Mouse (Mus musculus) embryo, embryonic 11 days (tissue): ENCODE measurements around the gene Epm2a.
"Not testable (repeated sequence)": the region's sequence is repeated elsewhere in the genome, so short reads cannot be mapped to it uniquely, and the experiment has no call there.

Source experiments
- DNase-seq: peaks from one replicate; pipeline ENCODE4 v3.0.0-alpha.2; 2015

Epm2a gene

GRCm38 (mm10) chr10:11343205-11344141 lies at the start of gene Epm2a:
Epm2a (plus strand) TSS chr10:11343404.
- DNase-seq = peak; percentile 89

DNA sequence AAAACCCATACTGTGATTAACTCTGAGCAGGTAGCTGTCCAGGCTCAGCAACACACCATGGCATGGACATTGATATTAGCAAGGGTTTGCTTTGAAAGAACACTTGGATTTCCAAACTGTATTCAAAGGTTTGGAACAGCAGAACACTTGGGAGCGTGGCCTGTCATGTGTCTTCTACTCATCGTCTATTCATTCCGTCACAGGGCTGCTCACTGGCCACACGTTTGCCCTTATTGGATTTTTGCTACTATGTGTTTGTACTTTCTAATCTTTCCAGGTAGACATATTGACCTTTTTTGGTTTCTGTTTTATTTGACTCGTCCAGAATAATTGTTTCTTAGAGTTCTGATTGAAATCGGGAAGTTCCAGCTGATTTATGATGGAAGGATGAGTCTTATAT lies 44.8 kb upstream of the Epm2a start:
- no peak for DNase-seq

DNA sequence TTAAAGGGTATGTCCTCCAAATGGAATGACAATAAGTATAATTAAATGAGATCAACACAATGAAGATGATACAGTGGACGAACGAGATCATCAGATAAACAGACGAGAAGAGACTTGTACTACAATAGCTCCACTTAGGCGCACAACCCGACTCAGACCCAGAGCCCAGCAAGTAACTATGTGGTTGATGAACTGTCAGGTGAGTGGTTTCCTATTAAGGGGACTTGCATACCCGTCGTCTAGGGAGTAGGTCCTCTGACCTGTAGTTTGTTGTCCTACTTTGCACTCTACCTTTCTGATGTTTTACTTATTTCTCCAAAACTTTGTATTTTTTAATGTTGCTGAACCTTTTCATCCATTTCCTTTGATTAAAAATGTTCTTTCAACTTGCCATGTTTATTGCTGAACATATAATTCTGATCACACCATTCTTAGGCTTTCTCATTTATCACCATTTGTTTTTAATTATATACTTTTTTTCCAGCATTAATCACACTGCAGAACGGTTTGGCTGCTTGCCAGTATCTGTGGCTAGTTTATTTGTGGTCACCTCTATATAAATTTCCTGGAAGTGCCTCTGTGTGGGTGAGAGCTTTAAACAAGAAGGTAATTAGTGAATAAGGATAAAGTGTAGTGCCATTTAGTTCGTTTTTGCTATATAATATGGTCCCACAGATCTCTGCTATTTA lies 37.7 kb upstream of the Epm2a start:
- DNase-seq = no peak

DNA sequence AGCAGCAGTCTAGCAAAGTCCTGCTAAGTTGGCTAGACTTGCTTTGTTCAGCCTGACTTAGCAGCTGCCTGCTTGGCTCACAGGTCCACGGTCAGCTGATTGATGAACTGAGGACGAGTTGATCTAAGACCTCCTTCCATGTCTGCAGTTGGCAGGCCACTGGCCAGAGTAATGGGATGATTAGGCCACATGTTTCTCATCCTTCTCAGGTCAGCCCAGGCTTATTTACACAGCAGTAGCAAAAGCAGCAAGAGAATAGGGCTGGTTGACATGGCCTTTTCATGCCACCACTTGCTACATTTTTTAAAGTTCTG lies 37.2 kb upstream of the Epm2a start:
- DNase-seq = peak; percentile 26

DNA sequence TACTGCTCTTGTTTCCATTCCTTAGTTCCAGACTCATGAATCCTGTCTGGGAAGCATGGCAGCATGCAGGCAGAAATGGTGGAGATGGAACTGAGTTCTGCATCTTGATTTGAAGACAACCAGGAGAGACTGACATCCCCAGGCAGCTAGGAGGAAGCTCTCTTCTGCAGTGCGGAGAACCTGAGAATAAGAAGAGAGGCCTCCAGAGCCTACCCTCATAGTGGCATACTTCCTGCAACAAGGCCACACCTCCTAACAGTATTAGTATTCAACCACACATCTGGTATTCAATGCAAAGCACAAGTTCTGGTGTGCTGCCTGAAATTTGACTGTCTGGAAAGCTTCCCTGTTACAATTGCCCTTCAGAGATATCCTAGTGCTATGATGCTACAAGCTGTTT lies 33.3 kb upstream of the Epm2a start:
- DNase-seq = no peak

DNA sequence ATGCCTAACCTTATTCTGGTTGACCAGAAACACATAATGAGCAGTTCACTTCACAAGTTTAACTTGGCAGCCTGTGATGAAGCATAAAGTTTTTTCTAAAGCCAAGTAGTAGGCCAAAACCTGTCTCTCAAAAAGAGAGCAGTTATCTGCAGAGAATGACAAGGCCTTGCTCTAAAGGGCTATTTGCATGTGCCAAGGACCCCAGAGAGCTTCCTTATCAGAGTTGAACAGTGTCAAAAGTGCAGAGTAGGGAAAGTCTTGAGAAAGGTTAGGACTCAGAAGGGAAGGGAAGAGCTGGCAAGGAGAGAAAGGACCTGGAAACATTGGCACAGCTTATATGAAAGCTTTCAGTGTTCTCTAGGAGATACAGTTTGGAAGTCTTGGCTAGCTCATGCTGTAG lies 32.7 kb upstream of the Epm2a start:
- DNase-seq = no peak

GRCm38 (mm10) chr10:11317856-11318454 lies 25.2 kb upstream of the Epm2a start:
- not testable (repeated sequence) for DNase-seq

DNA sequence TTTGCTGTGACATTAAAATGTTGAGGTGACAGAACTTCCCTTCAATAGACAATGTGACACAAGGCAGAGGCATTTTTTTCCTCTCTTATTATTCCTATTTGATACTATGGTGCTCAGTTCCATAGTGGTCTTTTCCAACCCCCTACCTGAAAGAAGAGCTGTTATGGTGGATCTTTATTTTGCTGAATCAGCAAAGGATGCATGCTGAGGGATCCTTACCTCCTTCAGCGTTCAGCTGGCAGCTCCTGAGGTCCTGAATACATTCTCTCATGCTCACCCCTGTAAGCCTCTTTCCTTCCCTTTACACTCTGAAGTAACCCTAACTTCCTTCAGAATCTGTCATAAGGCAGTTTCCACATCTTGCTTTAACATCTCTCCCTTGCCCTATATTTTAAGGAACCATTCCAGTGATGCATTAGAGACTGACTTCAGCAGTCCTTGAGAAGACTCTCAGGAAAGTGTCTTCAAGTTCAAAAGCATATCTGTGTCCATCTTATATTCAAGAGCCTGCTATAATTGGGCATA lies 23.7 kb upstream of the Epm2a start:
- no peak for DNase-seq

DNA sequence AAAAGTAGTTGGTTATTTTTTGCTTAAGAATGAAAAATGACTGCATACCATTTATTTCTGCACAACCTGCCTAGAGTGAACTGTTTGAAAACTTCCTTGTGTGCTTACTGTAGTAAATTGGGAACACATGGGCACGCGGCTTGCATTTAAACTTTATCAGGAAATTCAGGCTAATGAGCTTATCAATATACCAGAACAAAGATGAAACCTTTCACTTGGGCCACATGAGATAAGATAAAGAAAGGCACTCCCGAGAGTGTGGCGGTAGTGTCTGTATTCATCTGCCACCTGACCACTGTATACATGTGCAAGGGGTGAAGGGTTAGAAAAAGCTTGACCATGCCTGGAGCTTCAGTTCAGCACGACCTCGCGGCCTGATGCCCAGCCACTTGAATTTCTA lies 20.9 kb upstream of the Epm2a start:
- DNase-seq = no peak

GRCm38 (mm10) chr10:11323202-11323898 lies 19.9 kb upstream of the Epm2a start:
- DNase-seq = no peak

- no peak for DNase-seq
These were observed 16.7 kb upstream of the Epm2a start for GRCm38 (mm10) chr10:11326526-11326925.

DNA sequence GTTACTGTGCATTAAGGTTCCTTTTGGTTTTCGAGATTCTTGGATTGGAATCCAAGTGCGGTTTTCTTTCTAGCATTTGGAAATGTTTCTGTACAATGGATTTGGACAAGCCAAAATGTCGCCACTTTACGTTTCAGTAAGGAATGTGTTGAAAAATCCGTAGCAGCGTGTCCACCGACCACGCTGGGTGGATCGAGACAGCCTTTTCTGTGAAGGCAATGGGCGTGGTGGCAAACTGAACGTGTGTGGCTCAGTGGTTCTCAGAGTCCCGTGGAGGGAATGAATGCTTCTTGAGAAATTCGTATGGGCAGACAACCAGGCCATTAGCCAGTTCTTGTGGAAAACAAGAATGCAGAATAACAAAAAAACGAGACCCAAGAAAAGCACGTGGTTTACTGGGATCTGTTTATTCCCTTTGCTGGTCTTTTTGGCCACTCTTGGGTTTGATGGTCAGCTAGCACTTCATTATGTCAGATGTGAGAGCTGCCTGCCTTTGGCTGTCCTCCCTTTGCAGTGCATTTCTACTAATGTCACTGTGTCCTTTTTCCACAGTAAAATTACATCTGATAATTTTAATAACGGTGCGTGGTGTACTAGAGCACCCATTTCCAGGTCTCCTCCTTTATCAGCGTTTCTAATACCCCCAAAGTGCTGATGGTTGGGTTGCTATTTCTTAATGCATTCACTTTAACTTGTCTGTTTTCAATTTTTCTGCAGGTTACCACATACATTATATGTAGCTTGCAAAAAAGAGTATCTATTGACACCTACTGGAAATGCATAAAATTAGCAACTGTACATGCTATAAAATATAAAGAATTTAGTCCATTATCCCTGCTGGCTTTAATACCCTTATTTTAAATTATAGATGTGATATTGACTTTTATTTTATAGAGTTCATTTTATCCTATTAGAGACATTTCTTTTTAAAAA lies 1.6 kb downstream of the Epm2a start:
- DNase-seq = no peak

- not testable (repeated sequence) for DNase-seq
These were observed 7.2 kb downstream of the Epm2a start for GRCm38 (mm10) chr10:11350243-11350974.

GRCm38 (mm10) chr10:11354609-11355008 lies 11.4 kb downstream of the Epm2a start:
- no peak for DNase-seq

DNA sequence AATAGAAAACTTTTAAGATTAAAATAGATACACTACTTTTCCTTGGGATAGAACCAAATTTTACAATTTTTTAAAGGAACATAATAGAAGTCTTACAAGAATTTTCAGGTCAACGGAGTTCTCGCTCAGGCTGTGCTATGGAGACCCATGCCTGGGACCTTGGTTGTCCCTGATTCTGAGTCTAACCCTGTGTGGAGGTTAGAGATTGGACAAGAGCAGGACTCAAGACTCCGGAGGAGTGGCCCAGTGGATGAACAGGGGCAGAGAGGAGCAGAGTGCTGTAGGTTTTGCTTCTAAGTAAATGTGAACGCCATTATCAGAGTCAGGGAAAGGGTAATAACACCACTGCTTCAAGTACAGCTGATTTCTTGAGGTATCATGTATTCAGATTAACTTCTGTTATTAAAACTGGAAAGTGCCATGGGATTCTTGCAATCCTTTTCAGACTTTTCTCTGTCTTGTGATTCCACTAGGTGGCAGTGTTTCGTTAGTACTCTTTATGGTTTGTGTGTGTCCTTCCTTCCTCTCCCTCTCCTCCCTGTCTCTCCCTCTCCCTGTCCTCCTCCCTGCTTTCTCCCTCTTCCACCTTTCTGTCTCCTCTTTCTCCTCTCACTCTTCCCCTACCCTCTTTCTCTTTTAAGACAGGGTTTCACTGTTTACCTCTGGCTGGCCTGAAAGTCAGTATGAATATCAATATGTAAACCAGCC lies 18.9 kb downstream of the Epm2a start:
- DNase-seq = peak; percentile 74

DNA sequence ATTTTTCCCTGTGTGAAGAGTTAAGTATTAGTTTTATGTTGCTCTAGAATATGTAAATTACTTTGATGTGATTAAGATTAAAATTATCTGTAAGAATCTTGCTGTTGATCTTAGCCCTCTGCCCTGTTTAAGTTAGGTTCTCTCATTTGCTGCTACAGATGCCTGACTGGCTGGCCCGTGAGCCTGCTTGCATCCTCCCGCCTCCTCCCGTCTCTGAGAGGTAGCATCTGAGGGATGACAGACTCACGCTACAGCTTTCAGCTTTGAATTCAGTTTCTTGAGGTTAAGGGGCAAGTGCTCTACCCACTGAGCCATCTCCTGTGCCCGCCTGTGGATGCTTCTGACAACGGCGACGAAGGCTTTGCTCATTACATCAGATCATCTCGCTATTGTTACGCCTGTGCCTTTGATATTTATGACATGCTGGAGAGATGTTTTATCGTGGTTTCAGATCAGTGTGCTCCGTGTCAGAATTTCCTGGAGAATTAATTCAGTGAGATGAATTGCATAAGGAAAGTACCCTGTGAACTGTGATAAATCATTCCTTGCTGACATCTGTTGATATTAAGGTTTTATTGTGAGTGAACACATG lies 19.8 kb downstream of the Epm2a start:
- DNase-seq = no peak

DNA sequence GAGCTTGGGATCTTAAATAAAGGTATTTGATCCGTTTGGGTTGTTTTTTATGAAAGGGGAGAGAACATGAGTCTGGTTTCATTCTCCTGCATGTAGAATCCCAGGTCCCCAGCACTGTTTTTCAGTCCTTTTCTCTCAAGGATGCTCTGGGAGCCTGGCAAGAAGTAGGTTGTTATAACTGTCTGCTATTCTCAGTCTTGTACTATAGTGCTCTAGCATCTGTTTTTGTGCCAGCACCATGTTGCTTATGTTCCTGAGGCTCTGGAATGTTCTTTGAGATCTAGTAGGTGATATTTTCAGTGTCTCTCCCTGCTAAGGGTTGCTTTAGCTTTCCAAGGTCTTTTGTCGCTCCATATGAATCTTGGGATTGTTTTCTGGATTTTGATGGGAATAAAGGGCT lies 38.1 kb downstream of the Epm2a start:
- no peak for DNase-seq

DNA sequence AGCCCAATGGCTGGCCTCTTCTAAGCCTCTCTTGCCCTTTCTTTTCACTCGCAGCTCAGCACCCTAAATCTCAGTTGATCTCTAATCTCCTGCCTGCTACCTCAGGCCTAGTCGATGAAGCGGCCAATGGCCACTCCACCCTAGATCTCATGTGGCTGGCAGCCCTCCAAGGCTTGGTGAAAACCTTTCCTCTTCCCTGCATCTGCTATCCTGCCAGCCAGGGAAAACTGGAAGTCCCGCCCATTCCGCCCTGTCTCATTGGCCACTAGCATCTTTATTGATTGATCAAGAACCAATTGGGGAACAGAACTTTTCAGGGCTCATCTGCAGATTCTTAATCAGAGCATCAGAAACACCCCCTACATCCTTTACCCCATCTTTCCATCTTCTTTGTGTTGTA lies 67.7 kb downstream of the Epm2a start:
- no peak for DNase-seq

GRCm38 (mm10) chr10:11420071-11420470 lies 76.9 kb downstream of the Epm2a start:
- DNase-seq = no peak
